Mouse (Mus musculus) ES-Bruce4 (cell line): ENCODE results near the gene Iyd.

Source experiments
- CTCF ChIP-seq: IDR thresholded peaks from one replicate; pipeline ENCODE4 v1.8.1; 2011; ENCODE audit warnings: low read depth, low read length
- EP300 ChIP-seq: IDR thresholded peaks from 2 replicates; pipeline ENCODE4 v1.6.1; 2011; ENCODE audit warnings: low read depth, low read length; ENCODE audit not compliant: insufficient read depth
- POLR2A ChIP-seq: IDR thresholded peaks from one replicate; pipeline ENCODE4 v1.8.1; 2011; ENCODE audit warnings: low read length; ENCODE audit not compliant: insufficient read depth

GRCm38 (mm10) chr10:3590632-3591031 lies 50.6 kb downstream of the Iyd start:
- no peak for TF ChIP-seq CTCF
- TF ChIP-seq EP300: no peak
- no peak for TF ChIP-seq POLR2A
